Mouse (Mus musculus): ENCODE data around the gene Mettl8.

DNA sequence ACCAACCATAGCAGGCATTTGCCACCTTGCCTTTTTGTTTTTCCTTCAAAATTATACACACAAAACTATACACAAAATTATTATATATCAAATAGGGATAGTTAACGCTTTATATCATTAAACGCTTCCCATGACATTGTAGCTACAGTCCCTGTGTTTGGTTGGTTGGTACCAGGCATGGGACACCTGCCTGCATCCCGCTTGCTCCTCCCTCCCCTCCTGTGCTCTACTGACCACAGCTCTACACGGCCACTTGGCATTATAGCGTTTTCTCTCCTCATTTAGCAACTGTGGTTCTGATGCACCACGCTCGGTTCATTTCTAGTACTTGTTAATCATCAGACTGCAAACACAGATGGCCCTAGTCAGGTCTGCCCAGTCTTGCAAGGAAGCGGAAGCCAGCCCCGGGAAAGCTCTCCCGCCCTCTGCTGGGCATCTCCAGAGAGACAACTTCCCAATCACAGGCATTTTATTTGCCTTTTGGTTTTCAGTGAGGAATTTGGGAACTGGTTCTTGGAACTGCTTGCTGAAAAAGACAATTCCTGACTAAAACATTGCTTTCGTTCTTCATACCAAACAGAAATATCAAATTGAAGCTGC lies 15.8 kb downstream of the Mettl8 start:
- TF ChIP-seq CTCF (IDR thresholded peaks at IDR 0.05; ENCODE audit: low read depth, low read length) = no peak
- TF ChIP-seq GATA1 (IDR thresholded peaks at IDR 0.05; ENCODE audit: borderline replicate concordance, low read length) = no peak
- no peak for TF ChIP-seq TAL1 (conservative IDR thresholded peaks at IDR 0.05; ENCODE audit: low read depth, low read length)
- TF ChIP-seq POLR2AphosphoS5 (IDR thresholded peaks at IDR 0.05; ENCODE audit: insufficient replicate concordance, low read depth, low read length) = no peak
- TF ChIP-seq GATA2 (IDR thresholded peaks at IDR 0.05; ENCODE audit: borderline replicate concordance, low read depth, low read length) = no peak

Measured in G1E (cell line).